Mouse (Mus musculus): ENCODE data around the gene Fam196b. TPM values are rescaled to one million over a fixed set of nuclear protein-coding genes. Genes with fewer than 3 reads are reported as not detected.
A peak's percentile ranks its signal among the peaks of the same experiment; 100 is the strongest.

Gene Fam196b
- polyA plus RNA-seq, 1 experiment from 2014 or later: 1.4 TPM

DNA sequence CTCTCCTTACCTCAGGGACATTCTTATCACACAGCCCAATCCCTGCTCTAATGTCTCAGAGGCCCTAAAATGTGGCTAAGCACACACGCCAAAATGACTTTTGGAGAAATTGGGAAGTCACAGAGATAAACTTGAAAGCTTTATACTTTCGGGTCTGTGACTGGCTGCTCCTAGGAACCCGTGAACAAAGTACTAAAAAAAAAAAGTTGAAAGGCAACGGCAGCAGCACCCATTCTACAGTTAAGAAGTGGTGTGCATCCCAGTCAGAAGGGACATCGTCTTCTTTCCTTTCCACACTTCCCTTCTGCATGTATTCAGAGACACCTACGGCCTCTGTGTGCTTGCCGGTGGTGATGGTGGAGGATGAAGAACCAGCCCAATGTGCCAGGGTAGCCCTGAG is 14.6 kb upstream of the Fam196b start:
- Histone ChIP-seq H3K27ac (no peak overlapping the region), H3K9ac (no peak overlapping the region), H3K27me3 (no peaks in the 10 kb centered on the region), H3K36me3 (ENCODE audit: poor library complexity, severe bottlenecking) (no peaks in the 10 kb centered on the region), H3K4me3 (no peak overlapping the region), H3K4me1 (peaks cover 8% of the 10 kb centered on the region), H3K4me2 (no peak overlapping the region), H3K9me3 (replicated peaks) (no peaks in the 10 kb centered on the region)
- no peak for ATAC-seq
- 94% methylated on average over 7 of the region's 7 CpGs for WGBS

DNA sequence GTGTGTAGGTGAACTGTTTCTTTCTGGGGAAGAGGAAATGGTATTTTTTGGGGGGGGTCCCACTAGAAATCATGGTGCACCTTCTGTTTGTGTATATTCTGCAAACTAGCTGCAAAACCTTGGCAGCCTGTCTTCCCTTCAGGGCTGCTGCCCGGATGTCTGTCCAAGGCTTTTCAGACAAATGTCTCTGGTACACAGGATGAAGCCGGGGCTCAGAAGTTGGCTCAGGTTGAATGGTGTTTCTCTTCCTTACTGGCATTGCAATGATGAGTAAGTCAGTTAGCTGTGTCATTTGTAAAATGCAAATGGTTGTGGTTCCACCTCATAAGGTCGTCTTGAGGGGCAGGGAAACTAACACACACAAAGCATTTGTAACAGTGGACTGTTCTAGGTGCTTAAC is 8.4 kb upstream of the Fam196b start:
- Histone ChIP-seq H3K4me1 (no peaks in the 10 kb centered on the region), H3K27me3 (no peaks in the 10 kb centered on the region), H3K9ac (no peak overlapping the region), H3K27ac (no peak overlapping the region), H3K4me2 (no peak overlapping the region), H3K9me3 (replicated peaks) (no peaks in the 10 kb centered on the region), H3K4me3 (no peak overlapping the region), H3K36me3 (ENCODE audit: poor library complexity, severe bottlenecking) (no peaks in the 10 kb centered on the region)
- WGBS: 93% methylated on average over 3 of the region's 3 CpGs
- no peak for ATAC-seq

DNA sequence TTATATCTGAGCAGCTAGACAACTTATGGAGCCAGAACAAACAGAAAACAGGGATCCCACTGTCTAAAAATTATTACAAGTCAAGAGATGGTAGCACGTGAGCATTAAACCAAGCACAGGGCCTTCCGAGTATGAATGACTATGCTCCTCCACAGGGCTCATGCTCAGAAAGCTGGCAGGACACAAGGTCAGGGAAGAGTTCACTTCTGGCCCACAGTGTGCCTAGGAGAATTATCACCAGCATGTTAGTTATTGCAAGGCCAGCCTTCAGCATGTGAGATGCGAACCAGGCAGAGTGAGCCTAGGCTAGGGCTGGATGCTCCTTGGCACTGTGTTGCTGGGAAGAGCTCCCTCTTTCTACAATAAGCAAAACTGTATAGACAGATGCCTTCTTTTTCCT is 5.9 kb upstream of the Fam196b start:
- Histone ChIP-seq H3K36me3 (ENCODE audit: poor library complexity, severe bottlenecking) (no peaks in the 10 kb centered on the region), H3K4me1 (no peaks in the 10 kb centered on the region), H3K9ac (no peak overlapping the region), H3K27me3 (no peaks in the 10 kb centered on the region), H3K4me3 (no peak overlapping the region), H3K9me3 (replicated peaks) (no peaks in the 10 kb centered on the region), H3K4me2 (no peak overlapping the region), H3K27ac (no peak overlapping the region)
- 91% methylated on average over 3 of the region's 3 CpGs for whole genome bisulfite sequencing
- no peak for ATAC-seq

DNA sequence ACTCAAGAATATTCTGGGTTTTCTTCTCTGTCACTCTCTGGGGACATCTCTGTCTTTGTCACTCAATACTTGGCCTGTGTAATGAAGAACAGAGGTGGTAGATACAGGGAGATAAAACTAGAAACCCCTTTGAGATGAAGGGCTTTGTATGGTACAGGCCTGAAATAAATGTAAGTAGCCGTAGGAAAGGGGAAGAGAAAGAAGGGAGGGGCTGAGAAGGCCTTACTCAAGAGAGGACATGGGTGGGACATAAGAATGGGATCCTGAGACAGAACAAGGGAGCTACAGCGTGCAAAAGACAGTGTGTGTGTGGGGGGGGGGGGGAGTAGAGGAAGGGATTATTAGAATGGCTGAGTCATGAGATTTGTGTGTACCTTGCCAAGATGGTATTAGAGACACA is 5.3 kb upstream of the Fam196b start:
- Histone ChIP-seq H3K27ac (no peak overlapping the region), H3K9me3 (replicated peaks) (no peaks in the 10 kb centered on the region), H3K4me1 (no peaks in the 10 kb centered on the region), H3K9ac (no peak overlapping the region), H3K4me2 (no peak overlapping the region), H3K36me3 (ENCODE audit: poor library complexity, severe bottlenecking) (no peaks in the 10 kb centered on the region), H3K4me3 (no peak overlapping the region), H3K27me3 (no peaks in the 10 kb centered on the region)
- WGBS: 79% methylated on average over 2 of the region's 2 CpGs
- no peak for ATAC-seq

DNA sequence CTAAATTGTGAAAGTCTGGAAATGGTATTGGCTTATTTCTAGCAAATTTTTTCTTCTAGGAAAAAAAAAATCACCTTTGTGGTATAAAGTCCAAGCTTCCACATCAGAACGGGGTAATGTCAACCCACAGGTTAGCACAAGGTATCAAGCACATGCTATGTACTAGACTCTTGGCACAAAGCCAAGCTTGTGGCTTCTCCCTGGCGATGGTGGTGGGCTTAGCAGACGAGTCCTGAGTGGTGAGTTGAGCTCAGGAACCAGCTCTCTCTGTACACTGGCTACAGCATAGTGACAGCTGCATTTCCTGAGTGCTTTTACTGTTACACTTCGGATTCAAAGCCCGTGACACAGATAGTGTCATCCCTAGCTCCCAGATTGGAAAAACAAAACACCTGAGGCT is 2.9 kb upstream of the Fam196b start:
- ATAC-seq: no peak
- Histone ChIP-seq H3K27me3 (no peaks in the 10 kb centered on the region), H3K4me2 (no peak overlapping the region), H3K4me1 (peaks cover 12% of the 10 kb centered on the region), H3K4me3 (no peak overlapping the region), H3K36me3 (ENCODE audit: poor library complexity, severe bottlenecking) (no peaks in the 10 kb centered on the region), H3K9me3 (replicated peaks) (no peaks in the 10 kb centered on the region), H3K9ac (no peak overlapping the region), H3K27ac (no peak overlapping the region)
- 74% methylated on average over 5 of the region's 5 CpGs for WGBS

DNA sequence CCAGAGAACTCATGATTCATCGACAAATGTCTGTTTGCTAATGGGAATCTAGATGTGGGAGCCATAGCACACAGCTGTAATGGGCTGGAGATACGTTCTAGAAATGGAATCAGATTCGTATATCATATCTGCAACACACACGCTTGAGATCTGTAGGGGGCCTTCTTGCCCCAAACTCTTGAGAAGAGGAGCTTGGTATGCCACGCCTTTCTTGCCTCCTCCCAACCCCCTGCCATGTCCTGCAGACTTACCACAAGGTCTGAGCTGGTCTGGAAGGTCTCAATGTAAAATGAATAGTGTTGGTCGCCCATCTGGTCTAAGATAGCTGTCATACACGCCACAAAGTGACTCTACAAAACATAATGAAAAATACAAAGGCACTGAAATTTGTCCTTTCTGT is 2.4 kb upstream of the Fam196b start:
- no peaks in the 10 kb centered on the region for H3K9me3 ChIP-seq (replicated peaks)
- 0 out of 2 replicates have a peak, but pooled peaks cover 2% of the 10 kb centered on the region for H3K27me3 ChIP-seq
- H3K4me1 ChIP-seq: peaks cover 17% of the 10 kb centered on the region
- WGBS: 83% methylated on average over 7 of the region's 7 CpGs
- H3K9ac ChIP-seq: no peak overlapping the region
- ATAC-seq: no peak
- H3K36me3 ChIP-seq (ENCODE audit: poor library complexity, severe bottlenecking): no peaks in the 10 kb centered on the region
- H3K27ac ChIP-seq: no peak overlapping the region
- H3K4me2 ChIP-seq: no peak overlapping the region
- H3K4me3 ChIP-seq: no peak overlapping the region

DNA sequence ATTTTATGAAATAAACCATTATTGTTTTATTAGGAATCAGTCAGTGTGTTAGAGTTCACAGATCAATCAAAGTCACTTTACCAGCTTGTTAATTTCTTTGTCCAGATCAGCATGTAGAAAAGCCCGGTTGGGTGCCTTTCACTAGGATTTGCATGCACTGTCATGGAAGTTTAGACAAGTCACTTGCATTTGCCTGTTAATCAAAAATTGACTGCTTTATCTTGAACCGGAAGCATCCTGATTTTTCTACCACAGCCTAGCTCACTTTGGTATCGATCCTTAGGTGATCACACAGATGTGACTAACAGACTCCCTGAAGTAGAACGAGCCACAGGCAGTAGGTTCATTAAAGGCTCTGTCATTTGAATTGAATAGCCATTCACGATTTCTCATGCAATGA is 761 bp downstream of the Fam196b start:
- 5% methylated on average over 5 of the region's 5 CpGs for WGBS
- Histone ChIP-seq H3K9me3 (replicated peaks) (no peaks in the 10 kb centered on the region), H3K27me3 (0 out of 2 replicates have a peak, but pooled peaks cover 4% of the 10 kb centered on the region), H3K36me3 (ENCODE audit: poor library complexity, severe bottlenecking) (no peaks in the 10 kb centered on the region), H3K9ac (peak overlapping the region; percentile 43; the same call in 1 of the 2 replicates), H3K4me2 (peak overlapping the region; percentile 60), H3K4me3 (peak overlapping the region; percentile 41), H3K27ac (no peak overlapping the region), H3K4me1 (peaks cover 25% of the 10 kb centered on the region)
- no peak for ATAC-seq

DNA sequence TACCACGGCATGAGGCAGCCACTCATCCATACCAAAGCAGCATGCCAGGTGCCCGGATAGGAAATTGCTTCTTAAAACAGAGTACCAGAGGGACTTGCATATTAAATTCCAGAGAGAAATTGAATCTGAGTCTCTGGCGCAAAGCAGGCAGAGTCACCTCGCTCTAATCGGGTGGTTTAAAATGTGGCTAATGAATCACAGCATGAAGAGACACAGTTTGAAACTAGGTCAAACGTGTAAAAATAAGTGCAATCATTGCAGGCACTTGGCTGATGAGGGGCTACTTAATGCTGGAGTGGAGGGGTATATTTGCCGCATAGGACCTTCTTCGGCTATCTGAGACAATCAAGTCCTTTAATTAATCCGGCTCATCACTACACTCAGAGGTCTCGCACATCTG is 1.6 kb downstream of the Fam196b start:
- Histone ChIP-seq H3K4me1 (peaks cover 25% of the 10 kb centered on the region), H3K27ac (no peak overlapping the region), H3K36me3 (ENCODE audit: poor library complexity, severe bottlenecking) (no peaks in the 10 kb centered on the region), H3K9me3 (replicated peaks) (no peaks in the 10 kb centered on the region), H3K9ac (no peak overlapping the region), H3K4me2 (peak overlapping the region; percentile 60), H3K4me3 (peak overlapping the region; percentile 41), H3K27me3 (0 out of 2 replicates have a peak, but pooled peaks cover 4% of the 10 kb centered on the region)
- WGBS: 38% methylated on average over 10 of the region's 10 CpGs
- no peak for ATAC-seq

DNA sequence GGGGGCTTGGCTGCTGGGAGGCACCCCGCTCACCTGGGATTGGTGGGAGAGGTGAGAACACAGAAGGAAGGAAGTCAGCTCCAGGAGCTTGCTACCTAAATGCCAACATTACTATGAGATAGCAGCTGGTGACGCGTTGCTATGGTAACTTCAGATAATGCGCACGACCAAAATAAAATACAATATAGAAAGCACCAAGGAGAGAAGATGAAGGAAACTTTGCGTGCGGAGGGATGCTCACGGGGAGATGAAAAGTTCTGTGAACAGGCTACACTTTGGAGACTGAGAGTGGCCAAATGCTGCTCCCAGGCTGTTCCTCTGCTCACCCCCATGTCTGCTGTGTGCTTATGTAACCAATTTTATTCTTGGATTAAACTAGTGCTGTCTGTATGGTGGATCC is 2.4 kb downstream of the Fam196b start:
- whole genome bisulfite sequencing: 67% methylated on average over 8 of the region's 8 CpGs
- Histone ChIP-seq H3K4me3 (no peak overlapping the region), H3K4me2 (peak overlapping the region; percentile 60), H3K27ac (no peak overlapping the region), H3K27me3 (0 out of 2 replicates have a peak, but pooled peaks cover 4% of the 10 kb centered on the region), H3K36me3 (ENCODE audit: poor library complexity, severe bottlenecking) (no peaks in the 10 kb centered on the region), H3K4me1 (peaks cover 25% of the 10 kb centered on the region), H3K9ac (no peak overlapping the region), H3K9me3 (replicated peaks) (no peaks in the 10 kb centered on the region)
- ATAC-seq: 0 out of 2 replicates have a peak, but pooled peaks have one; percentile 13

DNA sequence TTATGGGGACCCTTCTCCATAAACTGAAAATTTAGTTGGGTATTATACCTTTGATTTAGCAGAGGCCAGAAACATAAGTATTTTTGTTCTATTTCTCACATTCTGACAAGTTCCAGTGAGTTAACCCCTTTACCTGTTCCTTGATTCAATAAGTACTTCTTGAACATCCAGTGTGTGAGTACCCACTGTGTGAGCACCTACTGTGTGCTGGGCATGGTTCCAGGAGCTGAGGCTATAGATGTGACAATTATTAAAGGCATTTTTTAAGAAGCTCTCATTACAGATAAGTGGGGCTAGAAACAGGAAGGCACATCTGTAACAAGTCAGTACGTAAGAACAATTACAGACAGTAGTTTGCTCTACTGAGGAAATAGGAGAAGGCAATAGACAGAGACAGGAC is 4.7 kb downstream of the Fam196b start:
- ATAC-seq: no peak
- H3K9ac ChIP-seq: no peak overlapping the region
- H3K4me2 ChIP-seq: no peak overlapping the region
- peaks cover 25% of the 10 kb centered on the region for H3K4me1 ChIP-seq
- H3K36me3 ChIP-seq (ENCODE audit: poor library complexity, severe bottlenecking): no peaks in the 10 kb centered on the region
- H3K9me3 ChIP-seq (replicated peaks): no peaks in the 10 kb centered on the region
- H3K27me3 ChIP-seq: 0 out of 2 replicates have a peak, but pooled peaks cover 4% of the 10 kb centered on the region
- 93% methylated on average over 1 of the region's 1 CpGs for WGBS
- no peak overlapping the region for H3K27ac ChIP-seq
- no peak overlapping the region for H3K4me3 ChIP-seq

DNA sequence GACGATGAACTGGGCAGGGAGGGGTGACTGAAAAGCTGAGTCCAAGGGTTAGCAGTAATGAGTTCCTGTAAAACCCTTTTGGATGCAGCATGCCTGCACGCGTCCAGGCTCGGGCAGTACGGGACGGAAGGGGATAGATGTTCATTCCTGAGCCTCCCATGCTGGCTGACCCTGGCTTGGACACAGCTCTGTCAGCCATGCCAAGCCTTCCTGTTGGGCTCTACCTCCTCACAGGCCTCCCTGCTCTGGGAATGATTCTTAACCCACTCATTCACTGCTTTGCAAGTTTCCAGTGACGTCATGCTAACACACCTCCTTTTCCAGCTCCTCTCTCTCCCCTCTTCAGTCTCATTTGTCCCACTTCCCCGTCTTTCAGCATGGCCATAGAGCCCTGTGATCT is 9.0 kb downstream of the Fam196b start:
- Histone ChIP-seq H3K4me1 (no peaks in the 10 kb centered on the region), H3K27ac (no peak overlapping the region), H3K9ac (no peak overlapping the region), H3K4me3 (no peak overlapping the region), H3K27me3 (no peaks in the 10 kb centered on the region), H3K9me3 (replicated peaks) (no peaks in the 10 kb centered on the region), H3K4me2 (no peak overlapping the region), H3K36me3 (ENCODE audit: poor library complexity, severe bottlenecking) (no peaks in the 10 kb centered on the region)
- 0 out of 2 replicates have a peak, but pooled peaks have one; percentile 6 for ATAC-seq
- 78% methylated on average over 8 of the region's 8 CpGs for WGBS

DNA sequence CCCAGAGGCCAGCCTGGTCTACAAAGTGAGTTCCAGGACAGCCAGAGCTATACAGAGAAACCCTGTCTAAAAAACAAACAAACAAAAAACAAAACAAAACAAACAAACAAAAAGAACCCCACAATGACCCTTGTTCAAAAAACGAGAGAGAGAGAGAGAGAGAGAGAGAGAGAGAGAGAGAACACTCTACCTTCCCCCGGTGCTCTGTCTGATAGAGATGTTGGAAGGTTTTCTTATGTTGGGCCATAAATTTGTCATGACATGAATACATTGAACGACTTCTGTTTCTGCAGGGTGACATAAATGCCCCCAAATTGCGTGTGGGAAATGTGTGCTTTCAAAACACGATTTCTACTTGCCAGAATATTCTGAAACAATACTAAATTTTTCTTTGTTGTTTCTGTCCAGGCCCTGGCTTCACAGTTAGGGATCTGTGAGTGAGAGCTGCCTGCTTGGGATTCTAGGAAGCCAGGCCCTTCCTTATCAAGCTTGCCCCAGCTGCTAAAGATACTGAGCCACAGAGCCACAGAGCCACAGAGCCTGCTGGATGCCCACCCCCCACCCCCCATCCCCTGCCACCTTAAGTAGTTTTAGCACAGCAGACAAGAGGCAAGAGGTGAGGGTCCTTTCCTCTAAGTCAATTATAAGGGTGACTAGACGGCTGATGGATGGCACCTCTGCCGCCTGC is 17.9 kb downstream of the Fam196b start:
- H3K27ac ChIP-seq: no peak overlapping the region
- ATAC-seq: no peak
- no peaks in the 10 kb centered on the region for H3K36me3 ChIP-seq (ENCODE audit: poor library complexity, severe bottlenecking)
- H3K4me2 ChIP-seq: no peak overlapping the region
- 75% methylated on average over 7 of the region's 7 CpGs for WGBS
- no peak overlapping the region for H3K4me3 ChIP-seq
- H3K4me1 ChIP-seq: peaks cover 9% of the 10 kb centered on the region; the same call in 1 of the 2 replicates
- no peaks in the 10 kb centered on the region for H3K27me3 ChIP-seq
- no peak overlapping the region for H3K9ac ChIP-seq
- H3K9me3 ChIP-seq (replicated peaks): no peaks in the 10 kb centered on the region

DNA sequence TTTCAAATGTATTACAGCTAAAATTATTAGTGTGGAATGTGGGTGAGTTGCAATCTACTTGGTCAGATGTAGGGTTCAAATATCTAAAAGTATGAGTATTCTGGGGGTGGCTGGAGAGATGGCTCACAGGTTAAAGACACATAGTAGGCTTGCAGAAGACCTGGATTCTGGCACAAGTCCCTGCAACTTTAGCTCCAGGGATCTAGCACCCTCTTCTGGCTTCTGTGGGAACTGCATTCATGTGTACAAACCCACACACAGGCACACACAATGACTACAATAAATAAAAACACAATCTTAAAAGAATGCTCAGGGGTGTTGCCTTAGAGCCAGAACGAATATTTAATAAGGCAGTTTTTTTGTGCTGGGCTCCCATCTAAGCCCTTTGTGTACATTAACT is 23.3 kb downstream of the Fam196b start:
- Histone ChIP-seq H3K9me3 (replicated peaks) (no peaks in the 10 kb centered on the region), H3K4me1 (peaks cover 4% of the 10 kb centered on the region; the same call in 1 of the 2 replicates), H3K4me3 (no peak overlapping the region), H3K9ac (no peak overlapping the region), H3K4me2 (no peak overlapping the region), H3K36me3 (ENCODE audit: poor library complexity, severe bottlenecking) (no peaks in the 10 kb centered on the region), H3K27me3 (no peaks in the 10 kb centered on the region), H3K27ac (no peak overlapping the region)
- ATAC-seq: no peak
- WGBS: 79% methylated on average over 1 of the region's 1 CpGs

All from forebrain, embryonic 13.5 days (tissue).